Mouse (Mus musculus): Measurements from ENCODE around the gene Ipo11. TPM values are rescaled to one million over a fixed set of nuclear protein-coding genes. Genes with fewer than 3 reads are reported as not detected.
A peak's percentile ranks its signal among the peaks of the same experiment; 100 is the strongest.
"Not testable (repeated sequence)": the region's sequence is repeated elsewhere in the genome, so short reads cannot be mapped to it uniquely, and the experiment has no call there.

The Ipo11 gene
- polyA plus RNA-seq, 1 experiment from 2014 or later, result 76.3 TPM

GRCm38 (mm10) chr13:106918322-106919050, 18.3 kb downstream of the Ipo11 start:
- peaks cover 6% of the 10 kb centered on the region; the same call in 1 of the 2 replicates for H3K4me1 ChIP-seq (ENCODE audit: control insufficient read depth, insufficient read depth, low read length)
- no peak overlapping the region for H3K4me3 ChIP-seq (ENCODE audit: low read depth, low read length)
- WGBS (ENCODE audit: insufficient replicate concordance), result 55% methylated on average over 7 of the region's 7 CpGs
- H3K9me3 ChIP-seq (replicated peaks; ENCODE audit: control insufficient read depth, low read length), result no peaks in the 10 kb centered on the region
- H3K4me2 ChIP-seq, result no peak overlapping the region
- no peak for ATAC-seq (replicated peaks; ENCODE audit: insufficient number of reproducible peaks, low FRiP score, low TSS enrichment)
- H3K27me3 ChIP-seq (ENCODE audit: control insufficient read depth, insufficient read depth, low read length), result no peaks in the 10 kb centered on the region
- peaks cover 5% of the 10 kb centered on the region; the same call in 1 of the 2 replicates for H3K36me3 ChIP-seq (ENCODE audit: control insufficient read depth, insufficient read depth, low read length)
- H3K27ac ChIP-seq (ENCODE audit: low read depth, low read length), result no peak overlapping the region
- no peak overlapping the region for H3K9ac ChIP-seq (ENCODE audit: low read depth, low read length)

DNA sequence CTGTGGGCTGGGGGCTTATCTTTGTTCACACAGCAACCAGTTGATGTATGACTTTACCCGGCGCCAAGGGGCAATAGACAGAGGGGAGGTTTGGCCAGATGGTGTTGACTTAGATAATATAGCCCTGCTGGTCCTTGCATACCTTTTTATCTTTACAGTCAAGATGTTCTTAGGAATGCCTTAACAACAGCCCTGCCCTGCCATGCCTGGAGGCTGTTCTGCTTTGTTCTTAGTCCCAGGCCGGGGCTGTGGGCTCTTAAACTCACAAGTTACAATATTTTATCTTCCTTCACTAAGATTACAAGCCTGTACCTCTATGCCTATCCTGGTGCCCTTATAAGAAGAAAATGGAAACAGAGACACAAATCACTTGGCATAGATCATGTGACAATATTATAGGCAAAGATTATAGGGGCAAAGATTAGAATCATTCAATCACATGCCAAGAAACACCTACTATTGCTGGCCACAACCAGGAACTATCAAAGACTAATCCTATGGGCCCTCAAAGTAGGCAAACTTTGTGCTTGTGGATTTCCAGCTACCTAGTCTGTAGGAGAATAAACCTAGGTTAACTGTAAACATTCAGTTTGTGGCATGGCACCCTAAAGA, 23.5 kb downstream of the Ipo11 start:
- no peaks in the 10 kb centered on the region for H3K27me3 ChIP-seq (ENCODE audit: control insufficient read depth, insufficient read depth, low read length)
- H3K27ac ChIP-seq (ENCODE audit: low read depth, low read length), result peak overlapping the region; percentile 62
- no peak overlapping the region for H3K4me2 ChIP-seq
- no peak overlapping the region for H3K9ac ChIP-seq (ENCODE audit: low read depth, low read length)
- H3K9me3 ChIP-seq (replicated peaks; ENCODE audit: control insufficient read depth, low read length), result no peaks in the 10 kb centered on the region
- ATAC-seq (replicated peaks; ENCODE audit: insufficient number of reproducible peaks, low FRiP score, low TSS enrichment), result peak; percentile 69; the same call in 1 of the 2 replicates
- peaks cover 5% of the 10 kb centered on the region for H3K36me3 ChIP-seq (ENCODE audit: control insufficient read depth, insufficient read depth, low read length)
- no peak overlapping the region for H3K4me3 ChIP-seq (ENCODE audit: low read depth, low read length)
- WGBS (ENCODE audit: insufficient replicate concordance), result 39% methylated on average over 3 of the region's 3 CpGs
- H3K4me1 ChIP-seq (ENCODE audit: control insufficient read depth, insufficient read depth, low read length), result peaks cover 10% of the 10 kb centered on the region; the same call in 1 of the 2 replicates

DNA sequence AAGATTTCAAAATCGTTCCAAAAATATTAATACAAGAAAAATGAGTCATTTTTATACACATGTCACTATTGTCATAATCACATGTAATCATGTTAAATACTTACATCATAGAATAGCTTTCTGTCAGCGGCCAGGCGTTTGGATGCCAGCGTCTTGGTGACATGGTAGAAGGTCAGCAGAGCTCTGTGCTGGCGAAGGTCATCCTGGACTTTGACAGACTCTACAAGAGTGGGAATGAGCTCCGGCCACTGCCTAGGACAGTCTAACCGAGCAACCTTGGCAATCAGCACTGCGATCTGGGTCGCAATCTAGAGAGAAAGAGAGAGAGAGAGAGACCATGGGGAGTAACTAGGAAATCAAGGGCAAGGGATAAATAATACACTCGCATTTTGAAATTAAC, 26.7 kb downstream of the Ipo11 start:
- Histone ChIP-seq H3K27me3 (ENCODE audit: control insufficient read depth, insufficient read depth, low read length) (no peaks in the 10 kb centered on the region), H3K4me2 (no peak overlapping the region), H3K9ac (ENCODE audit: low read depth, low read length) (no peak overlapping the region), H3K4me1 (ENCODE audit: control insufficient read depth, insufficient read depth, low read length) (peaks cover 10% of the 10 kb centered on the region; the same call in 1 of the 2 replicates), H3K36me3 (ENCODE audit: control insufficient read depth, insufficient read depth, low read length) (peaks cover 10% of the 10 kb centered on the region), H3K27ac (ENCODE audit: low read depth, low read length) (no peak overlapping the region), H3K9me3 (replicated peaks; ENCODE audit: control insufficient read depth, low read length) (no peaks in the 10 kb centered on the region), H3K4me3 (ENCODE audit: low read depth, low read length) (no peak overlapping the region)
- no peak for ATAC-seq (replicated peaks; ENCODE audit: insufficient number of reproducible peaks, low FRiP score, low TSS enrichment)
- 93% methylated on average over 10 of the region's 10 CpGs for WGBS (ENCODE audit: insufficient replicate concordance)

DNA sequence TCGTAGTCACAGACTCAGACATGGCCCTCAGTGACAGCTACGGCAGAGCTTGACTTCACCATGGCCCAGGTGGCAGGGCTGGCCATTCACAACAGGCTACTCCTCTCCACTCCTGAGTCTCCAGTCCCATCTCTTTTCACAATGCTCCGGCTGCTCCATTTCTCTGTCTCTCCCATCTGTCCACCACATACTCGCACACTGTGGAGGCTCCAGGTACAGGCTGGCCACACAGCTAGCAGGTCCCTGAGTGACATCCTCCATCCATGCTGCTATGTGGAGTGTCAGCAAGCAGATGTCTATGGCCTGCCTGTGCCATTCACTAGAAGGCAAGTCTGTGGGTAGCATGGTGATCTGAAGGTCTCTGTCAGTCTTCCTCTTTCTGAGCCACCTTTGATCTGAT, 29.5 kb downstream of the Ipo11 start:
- 95% methylated on average over 4 of the region's 4 CpGs for WGBS (ENCODE audit: insufficient replicate concordance)
- Histone ChIP-seq H3K4me2 (no peak overlapping the region), H3K27ac (ENCODE audit: low read depth, low read length) (no peak overlapping the region), H3K4me3 (ENCODE audit: low read depth, low read length) (no peak overlapping the region), H3K36me3 (ENCODE audit: control insufficient read depth, insufficient read depth, low read length) (peaks cover 10% of the 10 kb centered on the region), H3K4me1 (ENCODE audit: control insufficient read depth, insufficient read depth, low read length) (peaks cover 4% of the 10 kb centered on the region; the same call in 1 of the 2 replicates), H3K27me3 (ENCODE audit: control insufficient read depth, insufficient read depth, low read length) (no peaks in the 10 kb centered on the region), H3K9me3 (replicated peaks; ENCODE audit: control insufficient read depth, low read length) (no peaks in the 10 kb centered on the region), H3K9ac (ENCODE audit: low read depth, low read length) (no peak overlapping the region)
- no peak for ATAC-seq (replicated peaks; ENCODE audit: insufficient number of reproducible peaks, low FRiP score, low TSS enrichment)

DNA sequence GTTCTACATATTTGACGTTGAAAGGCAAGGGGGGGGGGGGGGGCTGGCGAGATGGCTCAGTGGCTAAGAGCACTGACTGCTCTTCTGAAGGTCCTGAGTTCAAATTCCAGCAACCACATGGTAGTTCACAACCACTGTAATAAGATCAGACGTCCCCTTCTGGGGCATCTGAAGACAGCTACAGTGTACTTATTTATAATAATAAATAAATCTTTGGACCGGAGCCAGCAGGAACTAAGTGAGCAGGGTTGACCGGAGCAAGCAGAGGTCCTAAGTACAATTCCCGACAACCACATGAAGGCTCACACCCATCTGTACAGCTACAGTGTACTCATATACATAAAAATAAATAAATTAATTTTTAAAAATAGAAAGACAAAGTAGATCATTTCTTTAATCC, 31.6 kb downstream of the Ipo11 start:
- not testable (repeated sequence) for H3K4me1 ChIP-seq (ENCODE audit: control insufficient read depth, insufficient read depth, low read length); H3K36me3 ChIP-seq (ENCODE audit: control insufficient read depth, insufficient read depth, low read length); H3K4me2 ChIP-seq; H3K9ac ChIP-seq (ENCODE audit: low read depth, low read length); H3K9me3 ChIP-seq (replicated peaks; ENCODE audit: control insufficient read depth, low read length); H3K4me3 ChIP-seq (ENCODE audit: low read depth, low read length); H3K27ac ChIP-seq (ENCODE audit: low read depth, low read length); H3K27me3 ChIP-seq (ENCODE audit: control insufficient read depth, insufficient read depth, low read length); ATAC-seq (replicated peaks; ENCODE audit: insufficient number of reproducible peaks, low FRiP score, low TSS enrichment)
- 94% methylated on average over 6 of the region's 6 CpGs for WGBS (ENCODE audit: insufficient replicate concordance)

DNA sequence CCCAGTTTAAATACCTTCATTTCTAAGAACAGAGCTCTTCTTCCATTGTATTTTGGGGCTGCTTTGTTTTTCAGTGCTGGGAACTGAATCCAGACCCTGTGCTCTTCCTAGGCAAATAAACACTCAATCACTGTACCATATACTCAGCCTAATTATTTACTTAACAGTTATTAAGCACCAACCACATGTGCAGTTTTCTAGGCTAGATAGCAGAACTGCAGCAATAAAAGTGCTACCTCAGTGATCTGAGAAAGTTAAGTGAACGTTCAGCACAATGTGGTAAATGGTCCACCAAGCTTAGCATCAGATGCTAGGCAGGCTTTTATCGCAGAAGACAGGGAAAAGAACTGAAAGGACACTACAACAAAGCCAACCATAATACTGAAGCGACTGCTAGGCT, 32.1 kb downstream of the Ipo11 start:
- Histone ChIP-seq H3K4me3 (ENCODE audit: low read depth, low read length) (no peak overlapping the region), H3K4me1 (ENCODE audit: control insufficient read depth, insufficient read depth, low read length) (peaks cover 4% of the 10 kb centered on the region), H3K27ac (ENCODE audit: low read depth, low read length) (no peak overlapping the region), H3K4me2 (no peak overlapping the region), H3K36me3 (ENCODE audit: control insufficient read depth, insufficient read depth, low read length) (peaks cover 7% of the 10 kb centered on the region), H3K27me3 (ENCODE audit: control insufficient read depth, insufficient read depth, low read length) (no peaks in the 10 kb centered on the region), H3K9ac (ENCODE audit: low read depth, low read length) (no peak overlapping the region), H3K9me3 (replicated peaks; ENCODE audit: control insufficient read depth, low read length) (no peaks in the 10 kb centered on the region)
- 93% methylated on average over 3 of the region's 3 CpGs for WGBS (ENCODE audit: insufficient replicate concordance)
- no peak for ATAC-seq (replicated peaks; ENCODE audit: insufficient number of reproducible peaks, low FRiP score, low TSS enrichment)

GRCm38 (mm10) chr13:106894284-106894683, 42.5 kb downstream of the Ipo11 start:
- Histone ChIP-seq H3K36me3 (ENCODE audit: control insufficient read depth, insufficient read depth, low read length) (peaks cover 15% of the 10 kb centered on the region), H3K27ac (ENCODE audit: low read depth, low read length) (no peak overlapping the region), H3K4me2 (no peak overlapping the region), H3K4me1 (ENCODE audit: control insufficient read depth, insufficient read depth, low read length) (peaks cover 3% of the 10 kb centered on the region; the same call in 1 of the 2 replicates), H3K9ac (ENCODE audit: low read depth, low read length) (no peak overlapping the region), H3K9me3 (replicated peaks; ENCODE audit: control insufficient read depth, low read length) (no peaks in the 10 kb centered on the region), H3K4me3 (ENCODE audit: low read depth, low read length) (no peak overlapping the region), H3K27me3 (ENCODE audit: control insufficient read depth, insufficient read depth, low read length) (no peaks in the 10 kb centered on the region)
- no peak for ATAC-seq (replicated peaks; ENCODE audit: insufficient number of reproducible peaks, low FRiP score, low TSS enrichment)
- 98% methylated on average over 2 of the region's 2 CpGs for WGBS (ENCODE audit: insufficient replicate concordance)

DNA sequence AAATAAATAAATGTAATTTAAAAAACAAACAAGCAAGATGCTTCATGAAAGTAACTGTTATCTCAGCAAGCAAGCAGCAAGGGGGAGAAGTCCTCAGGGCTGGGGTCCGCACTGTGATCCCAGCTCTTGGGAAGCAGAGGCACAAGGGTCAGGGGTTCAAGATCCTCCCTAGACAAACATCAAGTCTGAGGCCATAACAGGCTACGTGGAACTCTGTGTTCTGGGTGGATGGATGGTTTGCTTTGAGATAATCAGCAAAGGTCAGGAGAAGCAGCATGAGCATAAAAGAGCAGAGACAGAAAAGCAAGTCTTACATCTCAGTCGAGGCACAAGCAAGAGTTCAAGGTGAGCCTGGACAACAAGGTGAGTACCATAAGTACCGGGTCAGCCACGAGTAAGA, 43.1 kb downstream of the Ipo11 start:
- ATAC-seq (replicated peaks; ENCODE audit: insufficient number of reproducible peaks, low FRiP score, low TSS enrichment), result 0 out of 2 replicates have a peak, but pooled peaks have one; percentile 16

More for the DNA sequence above, 43.1 kb downstream of the Ipo11 start:
- Histone ChIP-seq H3K27me3 (ENCODE audit: control insufficient read depth, insufficient read depth, low read length) (no peaks in the 10 kb centered on the region), H3K27ac (ENCODE audit: low read depth, low read length) (peak overlapping the region; percentile 31; the same call in 1 of the 2 replicates), H3K9ac (ENCODE audit: low read depth, low read length) (no peak overlapping the region), H3K4me1 (ENCODE audit: control insufficient read depth, insufficient read depth, low read length) (peaks cover 3% of the 10 kb centered on the region; the same call in 1 of the 2 replicates), H3K9me3 (replicated peaks; ENCODE audit: control insufficient read depth, low read length) (no peaks in the 10 kb centered on the region), H3K4me2 (no peak overlapping the region), H3K36me3 (ENCODE audit: control insufficient read depth, insufficient read depth, low read length) (peaks cover 15% of the 10 kb centered on the region), H3K4me3 (ENCODE audit: low read depth, low read length) (no peak overlapping the region)
- WGBS (ENCODE audit: insufficient replicate concordance), result 84% methylated on average over 5 of the region's 5 CpGs
